Mouse (Mus musculus) heart, adult 11 months (tissue): ENCODE measurements around the gene Lmnb2.

Source experiments
- DNase-seq: peaks from one replicate; pipeline ENCODE4 v3.0.0; 2022

The Lmnb2 gene

DNA sequence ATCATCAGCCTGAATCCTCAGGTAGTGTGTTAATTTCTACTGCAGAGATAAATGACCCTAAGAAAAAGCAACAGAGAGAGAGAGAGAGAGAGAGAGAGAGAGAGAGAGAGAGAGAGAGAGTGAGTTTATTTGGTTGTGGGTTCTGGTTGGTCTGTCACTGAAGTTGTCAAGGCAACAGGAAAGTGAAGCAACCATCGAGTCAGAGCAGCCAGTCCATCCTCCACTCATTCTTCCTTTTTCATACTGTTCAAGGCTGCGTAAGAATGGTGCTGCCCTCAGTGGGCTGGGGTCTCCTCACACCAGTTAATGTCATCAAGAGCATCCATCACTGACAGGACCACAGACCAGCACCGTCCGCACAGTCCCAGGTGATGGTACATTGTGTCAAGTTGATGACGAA lies 26.2 kb upstream of the Lmnb2 start:
- no peak for DNase-seq

DNA sequence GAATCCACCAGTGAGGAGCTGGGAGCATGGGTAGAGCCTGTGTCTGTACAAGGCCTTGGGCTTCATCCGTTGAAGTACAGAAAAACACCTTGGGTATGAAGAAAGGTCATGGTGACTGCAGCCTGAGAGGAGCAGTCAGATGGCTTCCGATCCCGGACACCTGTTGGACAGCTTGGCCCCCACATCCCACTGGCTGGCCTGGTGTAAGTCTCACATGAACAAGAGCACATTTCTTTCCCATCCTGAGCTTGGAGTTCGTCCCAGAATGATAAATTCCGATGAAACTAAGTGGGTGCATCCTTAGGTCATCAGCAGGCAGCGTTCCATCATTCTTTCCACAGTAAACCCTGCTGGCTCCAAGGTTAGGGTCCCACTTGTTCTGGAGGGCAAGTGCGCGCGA lies 25.7 kb upstream of the Lmnb2 start:
- no peak for DNase-seq

DNA sequence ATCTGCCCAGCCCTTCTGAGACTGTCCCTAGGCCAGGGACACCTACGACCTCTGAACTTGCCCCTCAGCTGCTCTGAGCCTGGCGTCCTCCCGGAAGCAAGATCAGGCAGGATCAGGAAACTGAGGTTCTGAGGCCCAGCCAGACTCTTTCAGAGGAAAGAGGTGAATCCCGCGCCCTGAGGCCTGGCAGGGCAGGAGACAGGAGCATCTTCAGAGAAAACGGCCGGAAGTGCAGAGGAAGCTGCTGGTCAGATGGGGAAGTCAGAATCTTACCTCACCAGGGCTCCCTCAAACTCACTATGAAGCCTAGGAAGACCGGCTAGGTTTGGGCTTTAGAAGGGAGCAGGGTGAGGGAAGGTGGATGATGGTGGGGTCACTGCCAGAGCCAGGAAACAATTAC lies 24.9 kb upstream of the Lmnb2 start:
- DNase-seq, result no peak

DNA sequence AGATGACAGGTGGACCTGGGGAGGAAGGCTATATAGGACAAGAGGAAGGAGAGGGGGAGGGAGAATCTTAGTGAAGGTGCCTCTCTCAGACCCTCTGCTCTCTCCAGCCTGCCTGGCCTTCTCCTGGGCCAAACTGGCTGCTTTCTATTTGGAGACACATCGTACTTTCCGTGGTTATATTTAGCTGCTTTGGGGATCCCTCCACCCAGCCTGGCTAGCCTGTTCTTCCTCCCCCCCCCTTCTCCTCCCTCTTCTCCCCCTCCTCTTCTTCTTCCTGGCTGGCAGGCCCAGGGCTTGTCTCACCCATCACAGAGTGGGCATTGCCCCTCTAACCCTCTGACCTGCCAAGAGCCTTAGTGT lies 22.9 kb upstream of the Lmnb2 start:
- DNase-seq, result peak; percentile 97

DNA sequence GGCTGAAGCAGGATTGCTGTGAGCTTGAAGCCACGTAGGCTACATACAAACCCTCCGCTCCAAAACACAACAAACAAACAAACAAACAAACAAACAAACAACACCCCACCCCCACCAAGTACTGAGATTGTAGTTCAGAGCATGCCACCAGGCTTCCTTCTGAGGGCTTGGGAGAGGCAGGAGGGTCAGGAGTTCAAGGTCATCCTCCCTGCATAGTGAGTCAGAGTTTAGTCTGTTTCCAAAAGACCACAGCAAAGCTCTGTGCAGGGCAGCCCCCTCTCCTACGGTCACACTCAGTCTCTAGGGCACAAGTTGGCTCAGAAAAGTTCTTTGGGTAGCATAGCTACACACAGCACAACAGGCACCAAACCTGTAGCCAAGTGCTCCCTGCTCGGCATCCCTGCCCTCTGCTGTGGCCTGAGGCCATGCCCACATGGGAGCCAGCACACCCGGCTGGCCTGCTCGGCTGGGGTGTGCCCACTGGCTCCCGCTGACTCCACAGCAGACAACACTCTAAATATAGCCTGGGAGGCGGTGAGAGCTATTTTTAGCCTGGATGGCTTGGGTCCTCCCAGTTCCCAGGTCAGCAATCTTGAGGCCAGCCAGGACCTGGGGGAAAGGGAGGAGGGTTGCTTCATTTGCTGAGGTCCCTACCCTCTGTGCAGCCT lies 22.4 kb upstream of the Lmnb2 start:
- peak; percentile 99 for DNase-seq

DNA sequence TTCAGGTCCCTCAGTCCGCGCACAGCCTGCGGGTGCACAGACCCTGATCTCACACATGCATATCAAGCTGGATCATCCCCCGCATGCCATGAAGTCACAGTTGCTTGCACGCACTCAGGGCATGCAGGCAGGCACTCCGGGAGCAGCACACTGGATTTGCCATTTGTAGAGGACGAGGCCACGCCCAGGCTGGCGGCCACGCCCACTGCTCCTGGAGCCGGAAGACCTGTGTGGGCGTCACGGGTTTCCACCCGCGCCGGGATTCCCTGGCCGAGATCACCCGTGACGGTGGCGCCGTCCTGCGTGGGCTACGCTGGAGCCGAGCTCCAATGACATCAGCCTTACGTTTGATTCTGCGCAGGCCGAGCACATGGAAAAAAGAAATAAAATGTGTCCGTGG lies 21.6 kb upstream of the Lmnb2 start:
- DNase-seq, result peak; percentile 98

DNA sequence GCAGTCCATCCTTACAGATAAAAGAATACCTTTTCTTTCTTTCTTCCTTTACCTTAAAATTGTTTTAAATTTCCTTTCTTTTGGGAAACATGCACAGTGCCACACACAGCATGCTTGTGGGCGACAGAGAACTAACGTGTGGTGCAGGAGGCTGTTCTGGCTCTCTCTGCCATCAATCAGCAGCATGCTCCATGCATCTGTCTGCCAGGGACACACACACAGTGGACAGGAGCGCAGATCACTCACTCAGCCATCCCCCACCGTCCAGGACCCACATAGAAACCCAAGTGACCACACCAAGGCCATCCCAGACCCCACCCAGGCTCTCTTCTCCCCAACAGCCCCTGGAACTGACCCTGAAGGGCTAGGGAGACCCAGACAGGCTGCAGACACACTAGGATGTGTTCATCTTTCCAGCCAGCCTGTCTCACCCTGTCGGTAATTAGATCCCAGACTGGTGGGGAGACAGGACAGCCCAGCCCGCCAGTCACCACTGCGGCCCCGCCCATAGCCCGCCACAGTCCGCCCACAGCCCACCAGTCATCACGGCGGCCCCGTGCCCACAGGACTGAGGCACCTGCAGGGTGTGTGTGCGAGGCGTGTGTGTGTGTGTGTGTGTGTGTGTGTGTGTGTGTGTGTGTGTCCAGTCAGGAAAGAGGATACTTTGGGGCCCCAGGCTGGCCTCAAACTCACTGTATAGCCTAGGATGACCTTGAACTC lies 20.9 kb upstream of the Lmnb2 start:
- no peak for DNase-seq

DNA sequence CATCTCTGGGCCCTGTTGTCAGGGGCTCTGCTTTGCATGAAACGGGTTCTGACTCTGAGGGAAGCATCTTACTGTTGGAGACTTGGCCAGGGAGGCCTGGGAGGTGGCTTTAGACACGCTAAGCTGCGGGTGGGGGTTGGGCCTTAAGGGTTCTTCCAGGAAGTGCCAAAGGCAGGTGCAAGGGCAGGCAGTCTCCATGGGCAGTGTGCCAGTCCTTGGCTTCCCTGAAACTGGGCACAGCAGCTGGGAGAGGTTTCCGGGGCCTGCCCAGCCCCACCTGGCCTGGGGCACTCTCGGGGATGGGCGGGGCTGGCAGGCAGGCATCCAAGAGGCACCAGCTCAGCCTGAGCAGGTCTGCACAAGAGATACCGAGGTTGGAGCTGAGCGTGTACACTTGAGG lies 19.6 kb upstream of the Lmnb2 start:
- DNase-seq, result peak; percentile 95

DNA sequence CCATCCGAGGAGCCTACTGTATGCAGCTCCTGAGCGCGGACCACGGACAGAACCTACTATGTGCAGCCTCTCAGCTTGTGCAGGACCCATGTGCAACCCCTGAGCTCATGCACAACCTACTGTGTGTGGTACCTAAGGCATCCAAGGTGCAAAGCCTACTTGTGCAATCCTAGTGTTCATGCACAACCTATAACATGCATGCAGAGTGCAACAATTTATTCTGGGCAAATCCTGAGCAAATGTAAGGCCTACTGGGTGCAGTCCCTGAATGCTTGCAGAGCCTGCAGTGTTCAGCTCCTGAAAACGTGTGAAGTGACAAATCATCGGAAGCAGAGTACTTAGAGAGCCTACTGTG lies 18.7 kb upstream of the Lmnb2 start:
- DNase-seq, result no peak

DNA sequence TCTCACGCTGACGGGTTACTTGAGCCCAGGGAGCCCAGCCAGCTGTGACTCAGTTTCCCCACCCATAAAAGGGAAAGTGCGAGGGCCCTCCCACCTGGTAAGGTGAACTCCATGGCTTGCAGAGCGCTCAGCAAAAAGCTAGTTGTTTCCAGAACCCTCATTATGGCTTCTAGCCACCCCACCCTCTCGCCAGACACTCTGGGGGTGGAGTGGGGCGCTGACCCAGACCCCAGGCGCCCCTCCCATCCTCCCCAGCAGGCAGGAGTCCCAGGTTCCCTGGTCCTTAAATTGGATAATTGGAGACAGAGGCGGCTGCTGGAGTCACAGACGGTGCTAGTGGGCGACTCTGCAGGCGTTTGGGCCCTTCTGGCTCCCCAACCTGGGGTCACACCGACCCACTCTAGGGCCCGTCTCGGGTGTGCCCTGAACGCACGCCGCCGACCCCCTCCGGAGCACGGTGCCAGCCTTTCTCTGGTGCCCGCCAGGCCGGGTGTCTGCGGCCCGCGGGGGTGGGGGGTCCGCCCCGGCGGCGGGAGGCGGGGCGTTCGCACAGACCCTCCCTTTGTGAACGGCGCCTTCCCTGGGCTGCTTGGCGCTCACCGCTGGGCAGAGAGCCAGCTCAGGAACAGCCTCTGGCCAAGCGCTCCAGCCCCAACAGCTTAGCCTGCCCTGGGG lies 18.2 kb upstream of the Lmnb2 start:
- DNase-seq, result peak; percentile 98

DNA sequence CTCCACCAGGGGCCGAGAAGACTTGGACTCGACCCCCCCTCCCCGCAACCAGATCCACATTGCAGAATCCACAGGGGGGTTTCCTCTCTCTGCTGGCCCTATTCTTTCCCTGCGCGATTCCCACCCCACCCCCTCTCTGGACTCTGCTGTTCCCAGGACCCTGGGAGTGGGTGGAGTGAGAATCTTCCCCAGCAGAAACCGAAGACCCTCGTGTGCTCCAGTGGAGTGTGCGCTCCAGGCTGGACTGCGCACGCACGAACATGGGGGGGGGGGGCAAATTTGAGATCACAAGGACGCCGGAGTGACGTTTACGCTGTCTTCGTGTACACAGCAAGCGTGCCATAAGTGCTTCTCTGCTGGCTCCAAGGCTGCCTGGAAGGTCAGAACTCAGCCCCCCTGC lies 17.7 kb upstream of the Lmnb2 start:
- DNase-seq, result no peak

DNA sequence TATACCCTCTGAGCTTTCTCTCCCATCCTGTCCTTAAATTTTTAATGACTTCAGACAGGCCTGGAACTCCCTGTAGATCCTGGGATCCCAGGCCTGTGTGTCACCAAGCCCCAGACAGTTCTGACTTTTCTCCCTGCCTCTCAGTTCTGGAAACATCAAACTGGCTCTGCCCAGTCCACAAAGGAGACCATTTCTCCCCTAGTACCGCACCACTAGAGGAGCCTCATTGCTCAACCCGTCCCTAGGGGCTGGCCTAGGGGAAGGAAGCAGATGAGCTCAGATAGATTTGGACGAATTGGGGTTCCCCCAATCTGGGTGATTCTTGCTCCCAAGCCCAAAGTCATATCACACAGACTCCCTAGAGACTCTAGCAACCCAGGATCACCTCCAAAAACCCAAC lies 17.2 kb upstream of the Lmnb2 start:
- DNase-seq, result peak; percentile 97

DNA sequence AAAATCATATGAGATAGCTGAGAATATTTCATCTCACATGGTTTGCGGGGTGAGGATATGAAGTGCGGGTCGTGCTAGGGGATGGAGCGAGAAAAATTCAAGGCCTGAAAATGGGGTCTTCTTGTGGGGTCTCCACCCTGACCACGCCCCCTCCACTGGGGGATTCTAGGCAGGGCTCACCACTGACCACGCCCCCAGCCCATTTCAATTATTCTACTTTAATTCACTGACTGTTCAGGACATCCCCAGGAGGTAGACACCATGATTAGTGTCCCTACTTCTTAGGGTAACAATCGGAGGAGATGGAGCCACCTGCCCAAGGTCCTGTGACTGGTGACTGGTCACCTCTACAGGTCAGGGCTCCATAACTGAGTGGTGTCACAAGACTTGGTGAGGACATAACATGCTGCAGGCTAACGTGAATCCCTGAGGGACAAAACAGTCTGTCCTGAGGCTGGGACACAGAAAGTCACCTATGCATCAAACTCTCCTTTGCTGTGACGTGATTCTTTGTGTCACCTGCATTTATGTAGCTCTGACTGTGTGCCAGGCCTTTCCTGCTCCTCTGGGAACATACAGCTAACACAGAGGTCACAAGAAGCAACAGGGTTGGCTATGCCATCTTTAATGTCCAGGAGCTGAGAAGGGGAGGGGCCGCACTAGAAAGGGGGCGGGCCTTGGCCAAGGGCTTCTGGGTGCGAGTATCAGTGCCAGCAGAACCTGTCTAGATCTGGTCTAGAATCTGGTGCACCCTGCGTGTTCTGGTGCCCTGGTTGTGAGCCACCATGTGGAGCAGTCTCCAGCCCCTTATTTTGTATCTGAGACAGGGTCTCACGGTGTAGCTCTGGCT lies 16.3 kb upstream of the Lmnb2 start:
- DNase-seq, result peak; percentile 92

DNA sequence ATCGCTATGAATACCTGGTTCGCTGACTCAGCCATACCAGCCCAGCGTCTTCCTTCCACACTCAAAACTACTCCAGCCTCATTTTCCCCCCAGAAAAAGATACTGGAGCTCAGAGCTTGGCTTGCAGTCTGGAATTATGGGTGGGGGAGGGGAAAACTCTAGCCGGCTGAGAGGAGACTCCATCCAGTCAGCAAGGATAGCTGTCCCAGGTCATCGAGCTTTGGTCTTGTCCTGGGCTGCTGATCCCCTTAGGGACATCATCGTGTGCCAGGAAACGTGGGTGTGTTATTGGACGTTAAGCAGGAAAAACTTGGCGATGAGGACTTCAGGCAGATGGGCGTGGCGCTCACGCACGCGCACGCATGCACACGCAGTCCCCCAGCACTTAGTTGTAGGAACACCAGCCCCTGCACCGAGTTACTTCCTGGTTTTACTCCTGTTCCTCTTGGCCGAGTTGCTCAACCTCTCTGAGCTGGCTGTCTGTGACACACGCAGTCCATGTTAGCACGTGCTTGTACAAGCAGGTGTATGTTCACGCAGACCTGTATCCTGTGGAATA lies 15.5 kb upstream of the Lmnb2 start:
- DNase-seq, result peak; percentile 98

DNA sequence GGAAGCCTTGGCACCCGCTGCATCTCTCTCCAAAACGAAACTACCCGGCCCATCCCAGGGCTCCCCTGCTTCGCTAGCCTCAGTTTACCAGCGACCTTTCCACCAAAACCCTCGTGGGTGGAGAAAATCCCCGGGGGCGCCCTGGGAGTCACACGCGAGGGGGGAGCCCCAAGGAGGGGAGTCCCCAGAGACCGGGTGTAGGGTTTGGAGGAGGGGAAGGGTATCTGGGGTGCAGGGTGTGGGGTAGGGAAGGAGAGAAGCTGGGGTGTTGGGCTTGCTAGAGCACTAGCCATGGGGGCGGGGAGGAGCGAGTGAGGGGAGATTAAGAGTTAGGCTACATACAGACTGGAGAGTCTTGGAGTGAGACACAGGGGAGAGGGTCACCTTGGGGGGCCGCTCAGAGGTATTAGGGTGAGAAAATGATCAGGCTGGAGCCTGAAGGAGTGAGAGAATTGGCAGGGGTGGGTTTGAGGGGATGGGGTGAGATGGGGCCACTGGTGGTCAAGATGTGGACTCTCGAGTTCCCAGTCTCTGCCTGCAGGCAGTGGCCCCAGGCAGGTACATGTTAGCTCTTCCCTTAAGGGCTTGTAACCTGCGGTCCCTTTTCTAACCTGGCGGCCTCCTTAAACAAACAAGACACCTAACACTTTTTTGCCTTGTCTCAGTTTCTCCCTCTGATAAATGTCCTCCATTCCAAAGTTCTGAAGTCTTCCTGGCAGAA lies 14.8 kb upstream of the Lmnb2 start:
- peak; percentile 96 for DNase-seq

DNA sequence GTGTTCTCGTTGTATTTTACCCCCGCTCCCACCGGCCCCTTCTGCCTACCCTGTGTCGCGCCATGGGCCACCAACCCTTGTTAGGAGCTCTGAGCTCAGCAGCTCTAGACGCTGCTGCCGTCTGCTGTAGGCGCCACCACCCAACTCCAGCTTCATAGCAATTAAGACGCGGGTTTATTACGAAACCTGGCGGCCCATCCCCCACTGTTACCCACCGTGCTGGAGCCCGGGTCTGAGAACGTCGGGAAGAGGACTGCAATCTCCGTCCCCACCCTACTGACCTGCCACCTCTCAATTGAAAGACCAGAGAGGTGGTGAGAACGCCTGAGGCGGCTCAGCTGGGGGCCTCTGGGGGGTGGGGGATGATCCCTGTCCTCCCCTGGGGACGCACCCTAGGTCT lies 14.2 kb upstream of the Lmnb2 start:
- DNase-seq, result peak; percentile 96

DNA sequence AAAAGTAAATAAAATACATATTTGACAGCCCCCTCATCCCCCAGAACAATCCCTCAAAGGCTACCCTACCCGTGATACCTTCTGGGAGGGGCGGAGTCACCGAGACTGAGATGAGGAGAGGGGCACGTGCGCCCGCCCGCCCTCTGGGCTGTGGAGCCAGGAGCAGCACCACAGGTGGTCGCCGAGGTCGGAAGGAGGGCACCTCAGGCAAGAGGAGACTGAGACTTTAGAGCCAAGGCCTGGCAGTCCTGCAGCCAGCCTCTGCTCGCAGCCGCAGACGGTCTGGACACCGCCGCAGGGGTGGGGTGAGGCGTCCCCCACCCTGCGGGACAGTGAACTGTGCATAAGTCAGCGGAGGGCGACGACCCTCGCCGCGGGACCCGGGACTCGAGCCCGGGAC lies 13.7 kb upstream of the Lmnb2 start:
- no peak for DNase-seq

DNA sequence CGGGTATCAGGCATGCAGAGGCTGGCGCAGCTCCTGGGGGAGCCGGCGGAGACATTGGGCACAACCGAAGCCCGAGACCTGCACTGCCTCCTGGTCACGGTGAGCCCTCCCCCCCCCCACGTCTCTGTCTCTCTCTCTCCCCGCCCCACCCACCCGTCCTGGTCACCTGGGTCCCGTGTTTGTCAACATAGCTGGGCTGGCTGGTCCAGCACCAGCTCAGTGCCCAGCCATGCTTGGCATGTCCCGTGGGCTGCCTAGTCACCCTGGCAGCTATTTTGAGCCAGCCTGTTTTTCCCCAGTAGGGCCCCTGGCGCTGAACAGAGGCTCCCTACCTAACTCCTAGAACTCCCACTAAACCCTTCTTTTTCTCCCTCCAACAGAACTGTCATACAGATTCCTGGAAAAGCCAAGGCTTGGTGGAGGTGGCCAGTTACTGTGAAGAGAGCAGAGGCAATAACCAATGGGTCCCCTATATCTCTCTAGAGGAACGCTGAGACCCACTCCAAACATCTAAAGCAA lies 13.2 kb upstream of the Lmnb2 start:
- peak; percentile 97 for DNase-seq

DNA sequence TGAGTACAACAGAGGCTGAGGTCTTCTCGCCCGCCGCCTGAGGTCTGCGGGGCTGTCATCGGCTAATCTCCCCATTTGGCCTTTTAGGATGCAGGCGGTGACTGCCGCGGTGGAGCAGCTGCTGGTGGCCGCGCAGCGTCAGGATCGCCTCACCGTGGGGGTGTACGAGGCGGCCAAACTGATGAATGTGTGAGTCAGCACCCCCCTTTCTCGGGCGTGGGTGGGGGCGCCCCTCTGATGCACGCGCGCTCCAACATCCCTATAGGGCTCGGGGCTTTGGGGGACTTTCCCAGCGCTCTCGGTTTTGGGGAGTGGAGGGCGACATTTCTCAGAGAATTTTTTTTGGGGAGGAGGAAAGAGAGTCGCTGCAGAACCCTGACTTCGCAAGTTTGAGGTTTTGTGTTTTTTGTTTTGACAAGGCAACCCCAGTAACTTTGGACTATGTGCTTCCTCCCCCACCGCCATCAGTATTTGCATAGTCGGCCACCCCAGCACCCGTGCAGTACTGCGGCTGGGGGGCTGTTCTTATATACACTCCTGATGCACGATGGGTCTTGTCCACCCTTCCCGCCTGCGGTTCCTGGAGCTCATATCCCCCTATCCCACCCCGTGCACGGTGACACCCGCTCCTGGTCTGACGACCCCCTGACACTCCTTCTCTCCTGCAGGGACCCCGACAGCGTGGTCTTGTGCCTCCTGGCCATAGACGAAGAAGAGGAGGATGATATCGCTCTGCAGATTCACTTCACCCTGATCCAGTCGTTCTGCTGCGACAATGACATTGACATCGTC lies 12.5 kb upstream of the Lmnb2 start:
- peak; percentile 96 for DNase-seq

DNA sequence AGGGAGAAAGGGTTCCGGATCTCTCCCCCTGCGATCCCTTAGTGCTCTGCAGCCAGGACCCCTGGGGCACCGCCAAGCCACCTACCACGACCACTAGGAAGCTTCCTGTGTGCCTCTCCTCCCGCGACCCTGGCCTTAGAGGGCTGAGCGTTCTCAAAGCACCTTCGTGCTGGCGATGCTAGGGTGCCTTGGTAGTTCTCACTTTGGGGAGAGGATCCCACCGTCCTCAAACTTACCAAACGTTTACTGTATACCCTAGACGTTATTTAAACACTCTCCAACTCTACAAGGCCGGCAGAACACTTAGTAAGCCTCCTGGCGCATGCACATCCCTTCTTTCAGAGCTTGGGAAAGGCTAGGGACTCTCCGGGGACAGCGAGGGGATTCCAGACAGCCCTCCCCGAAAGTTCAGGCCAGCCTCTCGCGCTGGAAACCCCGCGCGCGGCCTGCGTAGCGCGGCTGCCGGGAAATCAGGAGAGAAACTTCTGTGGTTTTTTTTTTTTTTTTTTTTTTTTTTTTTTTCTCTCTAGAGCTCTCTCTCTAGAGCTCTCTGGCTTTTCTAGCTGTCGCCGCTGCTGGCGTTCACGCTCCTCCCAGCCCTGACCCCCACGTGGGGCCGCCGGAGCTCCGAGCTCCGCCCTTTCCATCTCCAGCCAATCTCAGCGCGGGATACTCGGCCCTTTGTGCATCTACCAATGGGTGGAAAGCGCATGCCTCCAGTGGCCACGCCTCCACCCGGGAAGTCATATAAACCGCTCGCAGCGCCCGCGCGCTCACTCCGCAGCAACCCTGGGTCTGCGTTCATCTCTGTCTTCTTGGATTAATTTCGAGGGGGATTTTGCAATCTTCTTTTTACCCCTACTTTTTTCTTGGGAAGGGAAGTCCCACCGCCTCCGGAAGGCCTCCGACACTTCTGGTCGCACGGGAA lies 11.5 kb upstream of the Lmnb2 start, which contains the start of gene Gadd45b:
TSS of gene Gadd45b (plus strand) at position 775 of the 928 bp plus-strand sequence.
- DNase-seq, result peak; percentile 100
